Mouse (Mus musculus) neural tube, embryonic 14.5 days (tissue): ENCODE measurements around the gene Wdr24. TPM values are rescaled to one million over a fixed set of nuclear protein-coding genes. Genes with fewer than 3 reads are reported as not detected.

Source experiments
- ATAC-seq: fragments of 200-750 bp; cut with Nextera tagmentation; 2 replicates; pipeline ENCODE4 v1.8.0; 2017; ENCODE audit warnings: low read depth, mild to moderate bottlenecking, moderate TSS enrichment, moderate library complexity
- H3K27ac ChIP-seq: fragments of 300-500 bp; sonication (generic); 2 replicates; pipeline ENCODE4 v1.5.1; 2014; ENCODE audit warnings: low read depth, mild to moderate bottlenecking, control low read depth, low read length, moderate library complexity, mixed read lengths
- H3K27me3 ChIP-seq: fragments of 300-500 bp; sonication (generic); 2 replicates; pipeline ENCODE4 v1.6.1; 2014; ENCODE audit warnings: low read length; ENCODE audit not compliant: control insufficient read depth, insufficient read depth
- H3K36me3 ChIP-seq: fragments of 300-500 bp; sonication (generic); 2 replicates; pipeline ENCODE4 v1.6.1; 2014; ENCODE audit warnings: low read length, mixed read lengths; ENCODE audit not compliant: control insufficient read depth, insufficient read depth
- H3K4me1 ChIP-seq: fragments of 300-500 bp; sonication (generic); 2 replicates; pipeline ENCODE4 v1.6.1; 2014; ENCODE audit warnings: low read length; ENCODE audit not compliant: control insufficient read depth, insufficient read depth
- H3K4me2 ChIP-seq: fragments of 300-500 bp; sonication (generic); 2 replicates; pipeline ENCODE4 v1.6.1; 2014; ENCODE audit warnings: mild to moderate bottlenecking, low read depth, low read length, control low read depth
- H3K4me3 ChIP-seq: fragments of 300-500 bp; sonication (generic); 2 replicates; pipeline ENCODE4 v1.5.1; 2014; ENCODE audit warnings: low read depth, low read length, control low read depth, mixed read lengths
- H3K9ac ChIP-seq: fragments of 300-500 bp; sonication (generic); replicated peaks from 2 replicates; pipeline ENCODE4 v1.6.1; 2014; ENCODE audit warnings: low read depth, mild to moderate bottlenecking, control low read depth, low read length, mixed read lengths
- H3K9me3 ChIP-seq: fragments of 300-500 bp; sonication (generic); 2 replicates; pipeline ENCODE4 v1.6.1; 2016; ENCODE audit warnings: low read length; ENCODE audit not compliant: control insufficient read depth
- WGBS: fragments of 180-500 bp; shearing (Covaris S2); extraction: QIAGEN DNeasy Blood & Tissue Kit; methylation state at CpG from one replicate; pipeline ENCODE4 v1.1.7; 2014; 5-methylcytosine and 5-hydroxymethylcytosine counted together
- polyA plus RNA-seq: library from polyadenylated mRNA; unstranded; fragments of >200 nt; fragmentation: Nextera tagmentation; extraction: Ambion mirVana; gene quantifications from 2 replicates; pipeline ENCODE4 v1.2.1, GENCODE M21; 2014

Wdr24 gene
- polyA plus RNA-seq, 1 experiment from 2014 or later = 29.5 TPM

DNA sequence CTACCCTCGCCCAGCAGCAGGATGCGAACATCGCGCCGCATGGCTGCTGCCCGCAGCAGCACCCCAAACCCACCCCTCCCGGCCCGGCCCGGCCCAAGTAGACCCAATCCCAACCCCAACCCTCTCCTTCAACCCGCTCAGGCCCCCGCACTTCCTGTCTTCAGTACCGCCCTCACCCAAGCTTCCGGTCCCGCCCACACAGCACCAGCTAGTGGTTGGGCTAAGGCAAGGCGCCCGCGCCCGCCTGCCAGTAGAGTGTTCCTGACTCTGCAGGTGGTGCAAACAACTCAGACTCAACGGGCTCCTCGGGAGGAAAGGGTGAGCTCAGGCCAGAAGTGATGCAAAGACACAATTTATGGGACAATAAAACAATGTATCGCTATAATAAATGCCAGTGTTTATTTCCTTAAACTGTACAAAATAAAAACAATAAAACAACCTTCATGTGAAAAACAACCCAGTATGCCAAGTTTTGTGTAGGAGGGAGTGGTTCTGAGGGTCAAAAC lies 21.0 kb downstream of the Wdr24 start, which contains the start of gene Rhot2:
TSS of gene Rhot2 (minus strand) at position 456 of the 506 bp plus-strand sequence.
- H3K27ac ChIP-seq = peak within 1 kb of the TSS; percentile 64
- WGBS = under 1% methylated on average over 21 of the region's 21 CpGs
- peaks cover 12% of the 10 kb centered on the region; the same call in 1 of the 2 replicates for H3K4me1 ChIP-seq
- peaks cover 32% of the 10 kb centered on the region for H3K36me3 ChIP-seq
- H3K4me2 ChIP-seq = peak within 1 kb of the TSS; percentile 93
- ATAC-seq = peak; percentile 95
- H3K4me3 ChIP-seq = peak within 1 kb of the TSS; percentile 81
- H3K9ac ChIP-seq = peak within 1 kb of the TSS; percentile 67
- H3K27me3 ChIP-seq = no peaks in the 10 kb centered on the region
- no peaks in the 10 kb centered on the region for H3K9me3 ChIP-seq

DNA sequence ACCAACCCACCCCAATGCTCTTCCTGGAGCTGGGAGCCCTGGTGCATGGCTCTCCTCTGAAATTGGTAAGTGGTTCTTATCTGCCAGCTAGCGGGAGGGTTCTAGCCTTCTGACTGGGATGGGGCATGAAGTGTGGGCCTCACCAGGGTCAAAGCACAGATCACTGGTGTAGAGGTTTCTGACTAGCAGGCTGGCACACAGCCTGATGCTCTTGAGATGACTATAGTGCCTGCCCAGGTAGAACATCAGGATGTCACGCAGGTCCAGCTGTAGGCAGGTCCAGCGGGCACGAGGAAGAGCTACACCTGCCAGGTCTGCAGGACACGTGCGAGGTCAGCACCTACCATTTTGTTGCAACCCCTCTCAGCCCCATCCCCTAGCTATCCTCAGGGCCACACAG lies 36.8 kb downstream of the Wdr24 start:
- Histone ChIP-seq H3K4me1 (peaks cover 8% of the 10 kb centered on the region), H3K9me3 (no peaks in the 10 kb centered on the region), H3K4me2 (no peak overlapping the region), H3K27me3 (no peaks in the 10 kb centered on the region), H3K36me3 (no peaks in the 10 kb centered on the region), H3K27ac (no peak overlapping the region), H3K9ac (no peak overlapping the region), H3K4me3 (no peak overlapping the region)
- ATAC-seq = no peak
- 95% methylated on average over 6 of the region's 6 CpGs for WGBS

DNA sequence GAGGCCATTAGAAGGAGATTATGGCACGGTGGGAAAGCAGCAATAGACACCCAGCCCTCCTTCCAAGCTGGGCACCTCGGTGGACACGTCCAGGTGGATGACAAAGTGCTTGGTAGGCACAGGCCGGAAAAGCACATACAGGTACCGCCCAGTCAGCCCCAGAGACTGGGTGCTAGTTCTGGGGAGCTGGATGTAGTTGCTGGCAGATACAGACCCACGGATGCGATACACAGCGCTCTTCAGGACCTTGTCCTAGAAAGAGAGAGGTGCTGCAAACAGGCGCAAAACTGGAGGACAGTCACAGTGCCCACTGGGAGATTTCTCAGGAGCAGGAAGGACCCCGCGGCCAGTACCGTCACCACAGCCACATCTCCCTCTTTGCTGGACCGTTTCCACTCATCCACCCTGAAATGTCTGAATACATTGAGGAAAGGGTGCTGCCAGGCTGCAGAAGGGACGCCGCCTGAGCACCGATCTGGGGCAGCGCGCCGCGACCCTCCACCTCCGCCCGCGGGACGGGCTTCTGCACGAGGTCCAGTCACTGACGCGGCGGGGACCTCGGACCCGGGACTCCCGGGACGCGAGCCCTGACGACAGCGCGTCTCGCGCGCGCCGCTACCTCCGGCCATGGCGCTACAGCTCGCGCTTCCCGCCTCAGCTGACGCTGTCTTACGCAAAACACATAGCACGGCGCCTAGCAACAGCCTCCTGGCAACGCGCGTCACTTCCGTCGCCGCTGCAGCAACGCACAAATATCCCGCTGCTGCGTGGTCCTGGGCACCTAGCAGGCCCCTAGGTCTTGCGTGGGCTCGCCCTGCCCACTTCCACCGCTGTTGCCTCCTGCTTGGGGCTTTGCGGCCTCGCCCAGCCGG lies 37.6 kb downstream of the Wdr24 start, which contains the start of gene Wdr90:
TSS of gene Wdr90 (minus strand) at position 670 of the 872 bp plus-strand sequence.
- H3K9ac ChIP-seq = peak within 1 kb of the TSS; percentile 79
- 4% methylated on average over 65 of the region's 65 CpGs for WGBS
- no peaks in the 10 kb centered on the region for H3K27me3 ChIP-seq
- peak; percentile 94 for ATAC-seq
- no peaks in the 10 kb centered on the region for H3K36me3 ChIP-seq
- no peaks in the 10 kb centered on the region for H3K9me3 ChIP-seq
- H3K4me1 ChIP-seq = peaks cover 8% of the 10 kb centered on the region
- peak within 1 kb of the TSS; percentile 89 for H3K4me2 ChIP-seq
- peak within 1 kb of the TSS; percentile 74 for H3K27ac ChIP-seq
- H3K4me3 ChIP-seq = peak within 1 kb of the TSS; percentile 60

DNA sequence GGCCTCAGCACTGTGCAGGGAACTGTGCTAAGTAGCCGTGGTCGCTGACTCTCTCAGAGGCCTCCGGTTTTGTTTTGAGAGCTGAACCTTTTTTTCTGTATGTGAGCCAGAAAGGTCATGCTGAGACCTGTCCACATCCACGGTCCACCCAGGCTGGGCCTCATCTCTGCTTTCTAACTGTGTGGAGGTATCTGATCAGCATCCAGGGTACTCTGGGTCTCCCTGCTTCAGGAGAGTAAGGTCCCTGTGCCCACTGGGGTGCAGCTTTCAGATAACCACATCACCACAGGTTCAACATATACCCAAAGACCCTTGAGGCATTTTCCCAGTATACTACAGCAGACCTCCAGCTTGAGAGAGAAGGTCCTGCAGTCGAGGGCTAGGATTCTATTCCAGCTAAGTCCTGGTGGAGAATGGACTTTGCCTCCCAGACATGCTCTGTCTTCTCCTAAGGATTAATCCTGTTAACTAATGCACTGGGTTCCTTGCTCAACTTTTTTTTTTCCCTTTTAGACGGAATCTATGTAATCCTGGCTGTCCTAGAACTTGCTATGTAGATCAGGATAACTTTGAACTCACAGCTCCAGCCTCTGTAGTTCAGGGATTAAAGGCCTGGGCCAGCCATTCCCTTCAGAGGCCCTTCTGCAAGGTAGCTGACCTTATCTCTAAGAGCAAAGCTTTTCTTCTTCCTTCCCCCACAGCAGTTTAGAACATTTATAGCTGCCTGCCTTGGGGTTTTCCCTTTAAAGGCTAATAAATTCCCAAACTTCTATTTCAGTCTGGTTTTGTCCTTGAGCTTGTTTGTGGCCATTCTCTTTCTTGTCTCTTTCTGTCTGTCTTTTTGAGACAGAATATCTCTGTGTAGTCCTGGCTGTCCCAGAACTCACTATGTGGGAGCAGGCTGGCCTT lies 38.5 kb downstream of the Wdr24 start:
- Histone ChIP-seq H3K4me3 (peak overlapping the region; percentile 60), H3K4me1 (peaks cover 8% of the 10 kb centered on the region), H3K27ac (peak overlapping the region; percentile 74), H3K36me3 (no peaks in the 10 kb centered on the region), H3K27me3 (no peaks in the 10 kb centered on the region), H3K9ac (peak overlapping the region; percentile 79), H3K4me2 (peak overlapping the region; percentile 89), H3K9me3 (no peaks in the 10 kb centered on the region)
- WGBS = 14% methylated on average over 6 of the region's 6 CpGs
- ATAC-seq = 0 out of 2 replicates have a peak, but pooled peaks have one; percentile 22

DNA sequence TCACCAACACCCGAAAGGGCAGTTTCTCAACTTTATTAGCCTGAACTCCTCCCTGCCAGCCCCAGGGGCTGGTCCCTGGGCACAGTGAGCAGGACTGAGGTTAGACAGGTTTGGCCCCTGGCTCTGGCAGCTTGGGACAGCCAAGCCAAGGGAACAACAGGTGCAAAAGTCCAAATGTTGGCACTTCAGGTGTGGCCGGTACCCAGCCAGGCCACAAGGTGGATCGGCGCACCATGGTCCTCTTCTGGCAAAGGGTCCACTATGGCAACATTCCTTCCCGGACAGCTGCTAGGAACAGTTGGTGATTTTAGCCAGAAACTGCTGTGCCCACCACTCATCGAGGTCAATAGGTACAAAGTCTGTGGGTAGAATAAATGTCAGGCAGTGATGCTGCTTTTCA lies 40.3 kb downstream of the Wdr24 start:
- H3K9me3 ChIP-seq = no peaks in the 10 kb centered on the region
- H3K4me1 ChIP-seq = peaks cover 14% of the 10 kb centered on the region
- ATAC-seq = no peak
- no peaks in the 10 kb centered on the region for H3K36me3 ChIP-seq
- H3K4me3 ChIP-seq = no peak overlapping the region
- no peak overlapping the region for H3K9ac ChIP-seq
- H3K27ac ChIP-seq = no peak overlapping the region
- no peak overlapping the region for H3K4me2 ChIP-seq
- no peaks in the 10 kb centered on the region for H3K27me3 ChIP-seq
- WGBS = 89% methylated on average over 6 of the region's 6 CpGs

DNA sequence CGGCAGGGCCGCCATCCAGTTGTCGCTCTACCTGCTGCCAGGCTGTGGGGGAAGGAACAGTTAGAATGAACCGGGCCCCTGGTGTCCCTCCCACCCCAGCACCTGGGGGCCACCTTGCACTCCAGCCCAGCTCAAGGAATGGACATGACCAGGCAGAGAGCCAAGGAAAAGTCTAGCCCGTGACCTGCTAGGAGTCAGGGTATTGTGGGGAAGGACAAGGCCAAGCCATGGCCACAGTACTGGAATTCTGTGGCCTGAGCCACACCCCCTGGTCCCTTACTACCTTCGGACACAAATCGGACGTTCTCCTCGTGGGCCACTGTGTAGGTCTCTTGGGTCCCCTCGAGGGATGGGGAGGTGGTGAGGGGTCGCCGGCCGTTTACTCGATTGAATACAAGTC lies 40.9 kb downstream of the Wdr24 start:
- ATAC-seq = no peak
- no peak overlapping the region for H3K9ac ChIP-seq
- no peak overlapping the region for H3K4me2 ChIP-seq
- H3K27ac ChIP-seq = no peak overlapping the region
- WGBS = 95% methylated on average over 14 of the region's 14 CpGs
- no peaks in the 10 kb centered on the region for H3K9me3 ChIP-seq
- no peaks in the 10 kb centered on the region for H3K27me3 ChIP-seq
- peaks cover 14% of the 10 kb centered on the region for H3K4me1 ChIP-seq
- H3K4me3 ChIP-seq = no peak overlapping the region
- no peaks in the 10 kb centered on the region for H3K36me3 ChIP-seq

DNA sequence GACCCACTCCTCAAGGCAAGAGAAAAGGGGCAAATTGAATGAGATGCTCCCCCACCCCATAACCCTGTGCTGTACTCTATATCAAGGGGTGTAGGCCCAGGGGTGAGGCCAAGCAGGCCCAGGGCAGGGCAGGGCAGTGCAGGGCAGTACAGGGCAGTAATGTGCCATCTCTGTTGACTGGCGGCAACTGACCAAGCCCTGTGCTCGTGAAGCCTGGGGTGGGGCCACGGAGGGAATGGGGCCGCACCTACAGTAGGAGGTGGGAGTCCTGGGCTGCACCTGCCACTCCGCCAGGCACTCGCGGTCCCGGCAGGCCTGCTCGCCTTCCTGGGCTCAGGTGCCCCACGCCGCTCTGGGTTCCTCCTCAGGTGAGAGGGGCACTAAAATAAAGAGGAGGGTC lies 41.9 kb downstream of the Wdr24 start:
- 91% methylated on average over 11 of the region's 11 CpGs for WGBS
- H3K4me1 ChIP-seq = peaks cover 13% of the 10 kb centered on the region
- ATAC-seq = no peak
- H3K9ac ChIP-seq = no peak overlapping the region
- no peaks in the 10 kb centered on the region for H3K36me3 ChIP-seq
- H3K27ac ChIP-seq = no peak overlapping the region
- no peaks in the 10 kb centered on the region for H3K27me3 ChIP-seq
- no peaks in the 10 kb centered on the region for H3K9me3 ChIP-seq
- no peak overlapping the region for H3K4me2 ChIP-seq
- H3K4me3 ChIP-seq = no peak overlapping the region

DNA sequence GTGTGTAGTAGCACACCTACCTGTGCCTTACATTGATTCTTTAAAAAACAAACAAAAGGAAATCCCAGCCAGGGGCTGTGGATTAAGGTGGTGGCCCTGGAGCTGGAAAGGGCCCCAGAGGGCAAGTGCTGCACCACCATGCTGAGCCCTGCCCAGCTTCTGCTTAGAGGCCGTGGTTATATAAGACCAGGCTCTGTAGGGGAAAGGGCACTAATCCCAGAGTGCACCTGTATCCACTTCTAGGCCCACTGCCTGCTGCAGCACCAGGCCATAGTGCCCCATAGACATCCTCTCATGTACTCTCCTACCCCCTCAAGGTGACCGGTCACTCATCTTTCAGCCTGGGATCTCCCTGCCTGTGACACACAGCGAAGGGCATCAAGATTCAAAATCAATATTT lies 42.7 kb downstream of the Wdr24 start:
- WGBS = 94% methylated on average over 3 of the region's 3 CpGs
- no peak overlapping the region for H3K4me2 ChIP-seq
- H3K9ac ChIP-seq = no peak overlapping the region
- no peaks in the 10 kb centered on the region for H3K36me3 ChIP-seq
- no peaks in the 10 kb centered on the region for H3K27me3 ChIP-seq
- no peak overlapping the region for H3K27ac ChIP-seq
- peaks cover 6% of the 10 kb centered on the region for H3K4me1 ChIP-seq
- H3K4me3 ChIP-seq = no peak overlapping the region
- H3K9me3 ChIP-seq = no peaks in the 10 kb centered on the region
- no peak for ATAC-seq
